Mouse (Mus musculus) granulocyte monocyte progenitor cell, adult 5-6 weeks (primary cell): ENCODE results near the gene Dnah14. TPM values are rescaled to one million over a fixed set of nuclear protein-coding genes. Genes with fewer than 3 reads are reported as not detected.

ENCODE experiments used
- ATAC-seq: replicated peaks from 2 replicates; pipeline ENCODE4 v1.8.0; 2016; ENCODE audit warnings: mild to moderate bottlenecking, moderate TSS enrichment, inconsistent platforms; ENCODE audit not compliant: poor library complexity, severe bottlenecking
- total RNA-seq, 2 experiments: library from RNA; stranded (forward) in 1 of 2; stranded (reverse) in 1 of 2; fragments of 200-712, 200-1000 nt in 1 of 2; fragments of >200 nt in 1 of 2; fragmentation: Nextera tagmentation in 1 of 2; gene quantifications; 2 replicates each; pipeline ENCODE4 v1.2.3; 2014 to 2017

The Dnah14 gene
- total RNA-seq, 2 experiments from 2014 or later = 0.93 TPM; not detected in 1

- no peak for ATAC-seq
These were observed 12.8 kb downstream of the Dnah14 start for GRCm38 (mm10) chr1:181589116-181589515.

DNA sequence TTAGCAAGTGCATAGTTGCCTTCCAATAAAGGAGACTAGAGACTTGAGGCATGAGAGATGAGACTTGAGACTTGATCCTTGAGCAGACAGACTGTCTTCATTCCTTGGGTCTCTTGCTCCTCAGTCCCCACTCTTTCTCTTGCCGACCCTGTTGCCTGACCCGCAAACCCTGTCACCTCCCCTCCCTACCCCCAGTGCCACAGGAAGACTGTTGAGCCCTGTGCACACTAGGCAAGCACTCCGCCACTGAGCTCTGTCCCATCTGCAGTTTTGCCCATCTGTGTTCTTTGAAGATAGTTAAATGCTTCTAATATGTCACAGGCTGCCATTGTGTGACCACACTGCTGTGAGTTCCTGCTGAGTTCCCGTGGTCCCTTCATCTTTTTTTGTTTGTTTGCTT lies 23.0 kb downstream of the Dnah14 start:
- ATAC-seq = no peak

GRCm38 (mm10) chr1:181611118-181611517 lies 34.8 kb downstream of the Dnah14 start:
- no peak for ATAC-seq

DNA sequence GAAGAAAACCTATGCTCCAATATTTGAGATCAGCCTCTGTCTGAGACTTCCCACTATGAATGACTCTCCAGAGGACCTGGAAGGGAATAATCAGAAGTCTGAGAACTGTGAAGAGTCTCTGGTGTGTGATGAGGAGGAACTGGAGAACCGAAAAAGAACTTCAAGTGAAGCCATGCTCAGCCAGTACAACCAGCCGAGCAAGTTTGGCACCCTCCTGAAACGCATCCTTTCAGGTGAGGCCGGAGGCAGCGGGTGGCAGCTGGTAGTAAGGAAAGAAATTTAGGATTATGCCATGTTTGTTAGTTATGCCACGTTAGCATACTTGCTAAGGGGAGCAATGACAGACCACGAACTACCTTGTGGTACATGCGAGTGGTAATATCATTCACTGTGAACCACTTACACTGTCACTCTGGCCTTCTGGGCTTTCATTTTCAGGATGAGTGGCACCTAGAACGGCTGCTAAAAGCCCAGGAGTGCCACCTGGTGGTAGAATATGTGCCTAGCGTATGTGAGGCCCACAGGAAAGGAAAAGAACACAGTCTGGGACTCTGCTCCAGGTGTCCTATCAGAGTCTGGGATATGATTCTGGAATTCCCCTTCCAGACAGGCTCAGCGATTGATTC lies 39.6 kb downstream of the Dnah14 start:
- ATAC-seq = peak; percentile 82

GRCm38 (mm10) chr1:181617332-181617731 lies 41.0 kb downstream of the Dnah14 start:
- ATAC-seq = peak; percentile 69

DNA sequence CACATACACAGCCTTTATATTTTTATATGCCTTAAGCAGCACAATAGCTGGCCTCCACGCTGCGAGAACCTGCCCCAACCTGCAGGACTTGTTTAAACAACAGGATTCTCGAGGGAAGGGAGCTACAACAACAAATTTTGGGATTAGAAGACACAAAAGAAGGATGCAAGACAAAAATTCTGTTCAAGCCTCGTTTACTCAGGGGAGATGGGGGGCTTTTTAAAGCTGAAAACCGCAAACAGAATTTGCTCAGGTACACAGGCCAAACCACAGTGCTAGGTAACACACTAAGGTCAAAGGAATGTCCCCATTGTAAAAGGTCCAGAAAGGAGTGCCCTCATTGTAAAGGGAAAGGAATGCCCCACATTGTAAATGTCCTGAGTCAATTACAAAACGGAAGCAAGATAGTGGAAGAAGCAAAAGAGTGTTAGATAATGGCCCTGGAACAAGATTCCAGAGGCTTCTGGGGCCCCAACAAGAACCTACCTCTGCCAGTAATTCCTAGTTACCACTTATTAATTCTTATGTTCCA lies 46.9 kb downstream of the Dnah14 start:
- no peak for ATAC-seq

GRCm38 (mm10) chr1:181624876-181625275 lies 48.5 kb downstream of the Dnah14 start:
- no peak for ATAC-seq

DNA sequence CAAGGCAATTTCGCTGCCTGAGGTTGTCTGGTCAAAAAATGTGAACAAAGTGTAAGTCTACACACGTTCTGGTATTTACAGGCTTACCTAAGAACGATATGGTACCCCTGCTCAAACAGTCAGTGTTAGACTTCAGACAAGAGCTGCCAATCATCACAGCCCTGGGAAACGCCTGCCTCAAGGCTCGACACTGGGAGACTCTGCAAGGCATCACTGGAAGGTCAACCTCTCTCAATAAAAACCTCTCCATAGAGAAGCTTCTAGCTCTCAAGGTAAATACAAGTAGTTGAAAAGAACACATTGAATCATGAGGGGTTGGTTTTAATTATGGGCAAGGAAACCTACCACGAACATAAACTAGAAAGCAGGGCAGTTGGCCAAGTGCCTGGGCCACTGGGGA lies 51.9 kb downstream of the Dnah14 start:
- no peak for ATAC-seq

- ATAC-seq = no peak
These were observed 55.0 kb downstream of the Dnah14 start for GRCm38 (mm10) chr1:181631371-181631770.

GRCm38 (mm10) chr1:181637997-181638713 lies 61.8 kb downstream of the Dnah14 start:
- ATAC-seq = no peak

- no peak for ATAC-seq
These were observed 64.0 kb downstream of the Dnah14 start for GRCm38 (mm10) chr1:181640383-181640782.

DNA sequence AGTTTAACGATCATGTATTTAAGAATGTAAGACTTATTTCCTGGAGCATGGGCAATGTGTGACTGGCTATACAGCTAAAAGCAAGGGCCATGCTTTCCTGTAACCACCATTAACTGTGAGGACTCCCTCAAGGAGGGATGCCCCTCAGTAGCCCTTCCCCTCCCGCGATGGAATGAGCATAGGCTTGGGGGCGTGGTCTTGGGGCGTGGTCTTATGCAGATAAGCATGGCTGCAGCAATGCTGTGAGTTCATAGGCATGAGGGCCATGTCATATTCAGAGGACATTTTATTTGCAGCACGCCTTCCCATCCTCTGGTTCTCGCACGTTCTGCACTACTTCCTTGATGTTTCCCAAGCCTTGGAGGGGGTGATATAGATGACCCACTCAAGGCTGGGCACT lies 71.1 kb downstream of the Dnah14 start:
- ATAC-seq = no peak

DNA sequence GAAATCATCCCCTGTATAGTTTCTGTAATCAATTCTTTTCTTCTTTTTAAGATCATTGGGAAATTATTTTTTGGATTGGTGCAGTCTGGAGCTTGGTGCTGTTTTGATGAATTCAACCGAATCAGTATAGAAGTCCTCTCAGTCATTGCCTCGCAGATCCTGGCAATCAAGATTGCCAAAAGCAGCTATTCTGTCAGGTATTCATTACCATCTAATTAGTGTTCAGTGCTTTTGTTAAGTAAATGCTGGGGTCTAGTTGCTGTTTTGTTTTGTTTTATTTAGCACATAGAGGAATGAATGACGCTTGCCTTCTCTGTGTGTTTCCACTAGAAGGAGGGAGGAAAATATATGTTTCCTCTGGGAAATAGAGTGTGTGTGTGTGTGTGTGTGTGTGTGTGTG lies 77.1 kb downstream of the Dnah14 start:
- no peak for ATAC-seq

DNA sequence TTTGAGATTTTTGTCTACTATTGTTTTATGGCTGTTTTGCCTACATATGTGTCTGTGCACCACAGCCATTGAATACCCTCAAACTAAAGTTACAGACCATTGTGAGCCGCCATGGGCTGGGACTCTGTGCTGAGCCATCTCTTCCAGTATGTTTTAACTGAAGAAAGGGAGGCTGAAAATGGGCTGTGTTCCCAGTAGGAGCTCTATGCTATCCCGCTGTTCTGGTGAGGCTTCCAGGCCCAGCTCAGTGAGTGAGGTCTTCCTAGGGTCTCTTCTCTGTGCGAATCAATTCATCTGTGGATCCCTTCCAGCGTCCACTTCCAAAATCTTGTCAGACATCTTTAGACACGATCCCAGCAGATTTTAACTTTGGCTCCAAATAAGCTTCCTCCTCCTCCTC lies 80.1 kb downstream of the Dnah14 start:
- ATAC-seq = no peak

- no peak for ATAC-seq
These were observed 90.4 kb downstream of the Dnah14 start for GRCm38 (mm10) chr1:181666801-181667200.

DNA sequence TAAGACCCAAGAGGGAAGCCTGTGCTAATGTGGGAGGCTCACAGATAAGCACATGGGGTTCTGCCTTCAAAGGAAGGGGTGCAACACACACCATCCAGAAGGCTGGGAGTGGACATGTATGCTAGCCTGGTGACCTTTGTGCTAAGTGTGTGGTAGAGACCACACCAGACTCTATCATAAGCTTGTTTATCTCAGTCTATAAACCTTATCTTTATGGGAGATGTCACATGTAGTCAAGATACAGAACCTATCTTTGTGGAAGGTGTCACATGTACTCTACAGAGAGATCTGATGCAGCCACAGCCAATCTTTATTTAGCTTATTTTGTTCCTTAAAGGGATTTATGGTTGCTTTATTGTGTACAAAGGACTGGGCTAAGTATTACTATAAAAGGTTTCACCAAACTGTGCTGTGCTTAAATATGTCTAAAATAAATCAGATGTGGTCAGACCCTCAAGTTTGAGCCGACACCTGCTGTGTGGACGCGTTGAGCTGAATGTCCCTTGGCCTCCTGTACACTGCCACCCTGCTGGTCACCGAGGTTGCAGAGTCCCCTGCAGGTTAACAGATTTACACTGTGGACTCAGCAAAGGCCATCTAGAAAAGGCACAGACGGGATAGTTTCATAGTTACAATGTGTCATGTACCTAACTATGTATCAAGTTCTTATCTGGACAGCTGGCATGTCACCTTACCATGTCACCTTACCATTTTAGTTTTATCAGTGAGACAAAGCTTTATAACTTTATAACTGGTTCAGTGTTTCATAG lies 118.6 kb downstream of the Dnah14 start:
- no peak for ATAC-seq

- ATAC-seq = no peak
These were observed 152.3 kb downstream of the Dnah14 start for GRCm38 (mm10) chr1:181728707-181729106.

GRCm38 (mm10) chr1:181733517-181733916 lies 157.2 kb downstream of the Dnah14 start:
- peak; percentile 35 for ATAC-seq

- no peak for ATAC-seq
These were observed 163.9 kb downstream of the Dnah14 start for GRCm38 (mm10) chr1:181740259-181740658.

- ATAC-seq = no peak
These were observed 166.0 kb downstream of the Dnah14 start for GRCm38 (mm10) chr1:181742251-181742885.

GRCm38 (mm10) chr1:181769392-181769791 lies 193.0 kb downstream of the Dnah14 start:
- no peak for ATAC-seq
